Mouse (Mus musculus): ENCODE data around the gene Zkscan2. TPM values are rescaled to one million over a fixed set of nuclear protein-coding genes. Genes with fewer than 3 reads are reported as not detected.

The Zkscan2 gene
- 10 to 100 TPM; 18.9 to 22.4 TPM for total RNA-seq (2021)
- long read RNA-seq, experiment 1, full-length matches to known transcripts: 3 of 8 reads
- long read RNA-seq, experiment 1, partial matches to known transcripts: 1 of 8 reads
- long read RNA-seq, experiment 1, other reads (novel, unspliced or antisense): 4 of 8 reads
- long read RNA-seq, experiment 2, full-length matches to known transcripts: 1 of 3 reads
- long read RNA-seq, experiment 2, partial matches to known transcripts: 0 of 3 reads
- long read RNA-seq, experiment 2, other reads (novel, unspliced or antisense): 2 of 3 reads

DNA sequence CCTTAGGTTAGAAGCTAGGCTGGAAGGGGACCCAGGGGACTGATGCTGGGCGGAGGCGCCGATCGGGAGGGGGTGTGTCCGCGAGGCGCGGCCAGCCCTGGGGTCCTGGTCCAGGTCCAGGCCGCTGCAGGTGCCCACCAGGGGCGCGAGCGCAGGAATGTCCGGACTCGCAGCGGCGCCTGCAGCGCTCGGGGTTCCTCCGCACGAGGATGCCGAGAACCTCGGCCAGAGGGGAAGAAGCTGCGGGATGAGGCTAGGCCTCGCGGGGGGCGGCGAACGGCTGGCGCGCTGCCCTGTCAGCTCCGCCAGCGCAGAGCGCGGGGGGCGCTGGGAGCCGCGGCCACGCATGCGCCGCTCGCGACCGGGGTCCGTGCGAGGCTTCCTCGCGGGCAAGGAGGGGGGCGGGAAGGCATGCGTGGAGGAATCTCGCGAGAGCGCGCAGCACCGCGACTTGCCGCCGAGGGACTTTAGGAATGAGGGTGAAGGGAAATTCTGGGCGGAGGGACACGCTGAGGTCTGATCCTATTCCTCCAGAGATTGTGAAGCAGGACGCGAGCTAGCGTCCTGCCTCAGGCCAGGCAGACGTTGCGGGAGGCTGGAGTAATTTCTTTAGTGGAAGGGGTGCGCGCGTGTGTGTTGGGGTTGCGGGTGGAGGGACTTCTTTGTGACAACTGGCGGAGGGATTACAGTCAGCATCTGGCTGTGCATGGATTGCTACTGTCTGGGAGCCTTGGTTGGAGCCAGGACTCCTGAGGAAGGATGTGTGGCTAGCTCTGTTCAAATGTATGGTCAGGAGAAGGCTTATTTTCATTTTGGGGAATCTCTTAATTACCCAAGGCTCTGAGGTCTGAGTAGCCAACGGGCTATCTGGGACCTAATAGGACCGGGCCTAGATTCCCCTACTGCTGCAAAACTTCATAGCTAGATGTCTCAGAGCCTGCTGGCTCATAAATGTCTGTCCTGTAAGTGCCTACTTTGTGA is at the start of gene Zkscan2:
Gene Zkscan2, minus strand, starts transcription at position 211 of the 981 bp plus-strand sequence.
- TF ChIP-seq CTCF (IDR thresholded peaks at IDR 0.05): no peak; the same call in 1 of the 2 replicates
- peak within 1 kb of the TSS; percentile 92 for H3K27ac ChIP-seq
- DNase-seq (ENCODE audit: extremely low spot score in 1 of 2, low spot score in 2 of 2): peak; percentile 90 to 92
- peak within 1 kb of the TSS; percentile 75 for H3K4me3 ChIP-seq
- intact Hi-C loops (cut with DNase I): no loop called here

DNA sequence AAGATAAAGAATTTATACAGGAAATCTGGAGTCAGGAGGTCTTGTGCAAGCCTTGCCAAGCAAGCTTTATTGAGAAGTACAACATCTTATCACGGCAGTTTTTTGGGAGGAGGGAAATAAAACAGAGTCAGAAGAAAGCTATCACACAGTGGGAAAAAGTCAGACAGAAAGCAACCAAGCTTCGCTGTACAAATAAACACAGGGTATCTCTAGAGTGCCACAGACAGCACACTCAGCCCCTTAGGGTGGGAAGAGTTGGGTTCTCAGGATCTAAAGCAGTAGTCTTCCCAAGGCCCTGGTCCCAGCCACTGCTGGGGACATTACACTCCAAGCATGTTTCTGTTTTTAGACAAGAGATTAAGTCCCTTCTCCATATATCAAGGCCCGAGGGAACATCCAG is 28.9 kb upstream of the Zkscan2 start:
- H3K27ac ChIP-seq: no peak overlapping the region
- intact Hi-C loops (cut with DNase I): loop anchor here (10.0 kb wide), 1 partner anchor 596 kb away; no protein-coding TSS in a partner anchor
- no peak for TF ChIP-seq CTCF (IDR thresholded peaks at IDR 0.05)
- H3K4me3 ChIP-seq: no peak overlapping the region
- DNase-seq (ENCODE audit: extremely low spot score in 1 of 2, low spot score in 2 of 2): no peak

DNA sequence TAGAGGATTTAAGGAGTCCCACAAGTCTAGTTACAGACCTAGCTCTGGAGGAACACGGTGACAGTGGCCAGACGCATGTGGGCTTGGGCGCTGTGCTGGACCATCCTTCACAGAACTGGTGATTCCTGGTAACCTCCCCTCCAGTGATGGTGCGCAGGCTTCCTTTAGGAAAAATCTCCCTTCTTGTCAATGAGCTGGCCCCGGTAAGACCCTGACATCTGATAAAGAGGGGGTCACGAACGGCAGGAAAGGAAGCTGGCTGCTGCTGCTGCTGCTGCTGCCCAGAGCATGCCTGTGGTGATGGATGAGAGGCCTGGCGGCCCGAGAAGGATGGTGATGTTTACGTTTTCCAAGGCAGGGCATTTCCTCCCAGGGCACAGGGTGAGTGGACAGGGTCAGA is 25.5 kb upstream of the Zkscan2 start:
- intact Hi-C loops (cut with DNase I): loop anchor here (10.0 kb wide), 1 partner anchor 599 kb away; no protein-coding TSS in a partner anchor
- no peak overlapping the region for H3K27ac ChIP-seq

DNA sequence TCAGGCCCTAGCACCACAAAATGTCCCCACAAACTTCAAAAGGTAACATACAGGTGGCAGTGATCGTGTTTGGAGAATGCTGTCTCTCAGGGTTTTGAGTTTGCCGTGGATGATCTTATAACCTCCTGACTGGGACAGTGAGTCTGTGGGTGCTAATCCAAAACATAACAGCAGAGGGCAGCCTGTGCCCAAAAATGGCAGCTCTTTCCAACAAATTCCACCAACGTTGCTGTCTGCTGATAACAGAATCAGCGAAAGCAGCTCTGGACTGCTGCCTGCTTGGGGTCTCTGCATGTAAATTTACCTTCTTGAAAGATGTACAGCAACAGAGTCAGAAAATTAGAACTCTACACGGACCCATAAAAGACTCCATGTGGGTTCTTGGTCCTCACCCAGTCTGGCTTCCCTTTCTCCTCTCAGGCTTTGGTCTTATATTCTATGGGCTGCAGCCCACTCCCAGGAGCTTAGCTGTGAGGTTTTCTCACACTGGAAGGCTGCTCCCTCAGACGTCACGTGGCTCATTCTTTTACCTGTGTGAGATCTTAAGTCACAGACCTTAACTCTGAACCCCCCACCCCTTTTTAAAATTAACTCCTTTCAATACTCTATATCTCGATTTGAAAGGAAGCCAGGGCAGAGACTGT is 24.1 kb upstream of the Zkscan2 start:
- TF ChIP-seq CTCF (IDR thresholded peaks at IDR 0.05): peak; percentile 91
- H3K27ac ChIP-seq: no peak overlapping the region
- intact Hi-C loops (cut with DNase I): loop anchor here (1.0 to 10.0 kb wide), 4 partner anchors 458 to 1869 kb away; partner anchors contain the start of gene Hs3st4

More for the DNA sequence above, 25.5 kb upstream of the Zkscan2 start:
- no peak for TF ChIP-seq CTCF (IDR thresholded peaks at IDR 0.05)
- no peak for DNase-seq (ENCODE audit: extremely low spot score in 1 of 2, low spot score in 2 of 2)
- H3K4me3 ChIP-seq: no peak overlapping the region

DNA sequence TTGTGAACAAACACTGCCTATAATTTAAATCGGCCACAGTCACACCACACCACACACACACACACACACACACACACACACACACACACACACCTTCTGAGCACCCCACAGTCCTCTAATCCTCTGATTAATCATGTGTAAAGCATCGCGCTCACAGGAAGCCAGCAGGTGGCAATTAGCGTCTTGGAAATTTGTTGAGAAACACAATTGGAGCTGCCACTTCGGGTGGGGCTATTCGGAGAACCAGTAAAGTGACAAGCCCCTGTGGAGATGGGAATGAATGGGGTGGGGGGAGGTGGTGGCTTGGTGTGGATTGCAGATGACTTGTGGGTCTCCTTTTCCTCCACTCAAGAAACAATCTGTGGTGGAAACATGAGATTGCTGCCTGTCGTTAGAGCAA is 7.7 kb upstream of the Zkscan2 start:
- no peak for DNase-seq (ENCODE audit: extremely low spot score in 1 of 2, low spot score in 2 of 2)
- H3K4me3 ChIP-seq: no peak overlapping the region
- TF ChIP-seq CTCF (IDR thresholded peaks at IDR 0.05): no peak
- intact Hi-C loops (cut with DNase I): no loop called here
- no peak overlapping the region for H3K27ac ChIP-seq

More for the DNA sequence above, 24.1 kb upstream of the Zkscan2 start:
- H3K4me3 ChIP-seq: no peak overlapping the region
- peak; percentile 76 to 87 for DNase-seq (ENCODE audit: extremely low spot score in 1 of 2, low spot score in 2 of 2)

DNA sequence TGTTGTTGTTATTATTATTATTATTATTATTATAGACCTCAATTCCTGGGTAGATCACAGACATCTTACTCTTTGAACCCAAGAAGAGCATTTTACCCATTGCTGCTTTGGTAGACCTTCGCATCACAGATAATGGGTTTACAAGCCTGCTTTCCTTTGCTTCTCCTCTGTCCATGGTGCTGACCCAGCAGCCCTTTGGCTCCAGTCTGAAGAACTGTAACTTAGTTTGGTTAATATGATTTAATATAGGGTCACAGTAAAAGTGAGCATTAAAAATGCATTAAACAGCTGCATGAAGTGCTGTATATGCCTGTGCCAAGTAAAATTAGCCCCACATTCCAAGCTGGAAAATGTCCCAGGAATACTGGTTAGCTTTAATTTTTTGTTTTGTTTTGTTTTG is 3.1 kb upstream of the Zkscan2 start:
- TF ChIP-seq CTCF (IDR thresholded peaks at IDR 0.05): no peak
- no peak overlapping the region for H3K27ac ChIP-seq
- no peak overlapping the region for H3K4me3 ChIP-seq
- no peak for DNase-seq (ENCODE audit: extremely low spot score in 1 of 2, low spot score in 2 of 2)
- intact Hi-C loops (cut with DNase I): no loop called here

DNA sequence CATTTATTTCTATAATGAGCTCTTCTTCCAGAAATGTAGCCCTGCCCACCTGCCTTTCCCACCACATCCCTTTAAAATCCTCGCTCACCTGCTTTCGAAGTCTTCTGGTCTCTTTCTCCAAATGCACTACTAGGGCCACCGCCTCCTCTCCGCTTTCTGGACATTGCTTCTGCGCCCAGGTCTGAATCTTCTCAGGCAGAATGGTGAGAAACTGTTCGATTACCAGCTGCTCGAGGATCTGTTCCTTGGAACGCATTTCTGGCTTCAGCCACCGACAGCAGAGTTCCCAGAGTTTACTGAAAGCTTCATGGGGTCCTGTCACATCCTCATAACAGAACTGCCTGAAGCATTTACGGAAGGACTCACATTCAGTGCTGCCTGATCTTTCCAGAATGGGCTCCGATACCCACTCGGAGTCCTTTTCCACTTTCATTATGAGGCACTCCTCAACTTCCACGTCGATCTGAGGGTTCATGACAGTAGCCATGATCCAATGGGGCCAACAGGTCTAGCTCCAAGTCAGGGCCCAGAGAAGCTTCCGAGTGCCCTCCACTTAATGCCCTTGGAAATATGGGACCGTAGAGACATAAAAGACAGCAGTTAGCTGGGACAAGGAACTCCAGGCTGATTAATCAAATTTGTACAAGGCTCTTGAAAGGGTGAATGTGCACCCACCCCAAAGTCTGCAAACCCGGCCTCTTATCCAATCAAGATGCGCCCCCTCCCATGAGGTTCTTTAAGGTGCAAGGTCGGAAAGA is 589 bp downstream of the Zkscan2 start:
- intact Hi-C loops (cut with DNase I): no loop called here
- peak overlapping the region; percentile 92 for H3K27ac ChIP-seq
- peak in 1 of 2 experiments; percentile 17 for DNase-seq (ENCODE audit: extremely low spot score in 1 of 2, low spot score in 2 of 2)
- TF ChIP-seq CTCF (IDR thresholded peaks at IDR 0.05): no peak
- H3K4me3 ChIP-seq: peak overlapping the region; percentile 75

DNA sequence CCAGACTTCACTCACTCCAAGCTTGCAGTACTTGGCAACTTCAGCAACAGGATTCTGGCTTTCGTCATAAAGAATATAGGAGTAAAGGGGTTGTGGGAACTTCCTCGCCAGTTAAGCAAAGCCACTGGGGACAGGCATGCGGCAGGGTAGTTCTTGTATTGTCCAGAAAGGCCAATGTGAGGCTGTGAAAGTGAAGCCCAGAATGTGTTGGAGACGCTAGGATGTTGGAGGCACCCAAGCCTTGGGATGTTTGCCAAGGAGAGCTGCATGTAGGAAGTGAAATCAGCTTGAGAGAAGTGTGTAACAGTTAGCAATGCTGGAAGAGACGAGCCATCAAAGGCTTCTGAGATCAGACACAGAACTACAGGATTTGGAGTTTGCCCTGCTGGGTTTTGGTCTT is 12.5 kb downstream of the Zkscan2 start:
- intact Hi-C loops (cut with DNase I): no loop called here
- no peak overlapping the region for H3K4me3 ChIP-seq
- peak in 1 of 2 experiments; percentile 43 for DNase-seq (ENCODE audit: extremely low spot score in 1 of 2, low spot score in 2 of 2)
- TF ChIP-seq CTCF (IDR thresholded peaks at IDR 0.05): no peak
- H3K27ac ChIP-seq: no peak overlapping the region

DNA sequence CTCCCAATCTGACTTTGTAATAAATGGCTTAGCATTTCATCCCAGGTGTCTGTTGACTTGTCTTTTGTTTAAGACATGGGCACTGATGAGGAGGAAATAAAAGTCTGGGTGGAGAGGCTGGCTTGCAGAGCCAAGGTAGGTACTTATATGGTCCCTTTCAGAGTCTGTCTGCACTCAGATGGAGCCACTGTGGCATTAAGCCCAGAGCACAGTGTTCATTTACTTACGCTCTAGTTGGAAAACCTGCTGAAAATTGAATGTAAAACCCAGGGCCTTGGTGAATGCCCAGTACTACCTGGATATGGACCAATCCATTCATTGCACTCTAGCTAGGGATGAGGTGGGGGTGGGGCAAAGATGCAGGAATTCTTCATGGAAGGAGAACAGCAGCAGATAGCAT is 32.3 kb downstream of the Zkscan2 start:
- DNase-seq (ENCODE audit: extremely low spot score in 1 of 2, low spot score in 2 of 2): no peak
- Histone ChIP-seq H3K4me3 (no peak overlapping the region), H3K27ac (no peak overlapping the region)
- no peak for TF ChIP-seq CTCF (IDR thresholded peaks at IDR 0.05)
- intact Hi-C loops (cut with DNase I): loop anchor here (5.0 kb wide), 2 partner anchors 451 to 521 kb away; no protein-coding TSS in a partner anchor

DNA sequence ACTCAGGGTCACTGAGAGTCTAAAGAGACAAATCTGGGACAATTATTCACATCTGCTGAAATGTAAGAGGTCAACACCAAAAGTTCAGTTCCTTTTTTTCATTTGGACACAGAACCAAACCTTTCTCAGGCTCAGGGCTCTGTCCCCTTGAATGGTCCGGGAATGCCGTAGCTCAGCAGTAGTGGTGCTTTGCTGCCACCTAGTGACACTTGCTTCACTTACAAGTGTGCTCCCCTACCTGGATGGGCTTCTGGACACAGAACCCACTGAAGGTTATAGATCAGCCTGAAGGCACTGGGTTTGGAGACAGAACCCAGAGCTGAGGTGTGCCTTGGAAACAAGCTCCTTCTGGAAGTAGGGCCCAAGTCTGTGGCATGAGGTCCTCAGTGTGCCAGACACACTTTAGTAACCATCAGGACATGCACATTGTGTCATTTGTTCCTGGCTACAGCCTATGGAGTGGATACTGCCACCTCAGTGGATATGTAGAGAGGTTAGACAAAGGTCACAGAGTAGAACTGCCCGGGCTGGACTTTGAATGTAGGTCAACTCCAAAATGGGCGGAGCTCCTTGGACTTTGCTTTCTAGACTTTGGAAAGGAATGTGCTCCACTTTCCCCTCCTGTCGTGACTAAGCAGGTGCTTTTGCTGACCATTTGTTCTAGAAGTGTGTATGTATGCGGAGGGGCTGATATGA is 34.4 kb downstream of the Zkscan2 start:
- intact Hi-C loops (cut with DNase I): loop anchor here (1.0 to 5.0 kb wide), 4 partner anchors 67 to 519 kb away; no protein-coding TSS in a partner anchor
- H3K27ac ChIP-seq: no peak overlapping the region
- DNase-seq (ENCODE audit: extremely low spot score in 1 of 2, low spot score in 2 of 2): peak; percentile 70 to 72
- no peak overlapping the region for H3K4me3 ChIP-seq
- peak; percentile 88 for TF ChIP-seq CTCF (IDR thresholded peaks at IDR 0.05)

Measured in left cerebral cortex, adult 2 months (tissue).